Mouse (Mus musculus) cerebellum, adult 11 months (tissue): ENCODE measurements around the gene Acap1.
"Not testable (repeated sequence)": the region's sequence is repeated elsewhere in the genome, so short reads cannot be mapped to it uniquely, and the experiment has no call there.

Experiments
- DNase-seq: peaks from one replicate; pipeline ENCODE4 v3.0.0; 2022

Gene Acap1

DNA sequence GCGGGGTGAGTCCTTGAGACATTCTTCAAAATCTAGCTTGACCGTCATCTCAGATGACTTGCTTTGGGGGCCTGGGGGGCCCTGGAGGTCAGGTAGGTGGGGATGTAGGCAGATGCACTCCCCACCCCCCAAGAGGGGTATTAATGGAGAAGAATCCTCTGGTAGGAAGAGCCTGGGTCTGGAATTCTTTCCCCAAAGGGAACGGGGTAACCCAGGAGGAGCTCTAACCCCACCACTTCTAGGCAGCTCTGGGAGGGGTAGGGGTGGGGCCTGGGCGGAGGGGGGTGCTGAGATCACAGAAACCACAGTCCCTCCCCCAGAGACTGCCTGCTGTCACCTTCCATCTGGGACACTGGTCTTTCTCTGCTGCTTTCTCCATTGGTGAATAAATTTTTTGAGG is at the start of gene Acap1:
Gene Acap1 (minus strand): TSS at position 249 of the 400 bp plus-strand sequence.
- no peak for DNase-seq

DNA sequence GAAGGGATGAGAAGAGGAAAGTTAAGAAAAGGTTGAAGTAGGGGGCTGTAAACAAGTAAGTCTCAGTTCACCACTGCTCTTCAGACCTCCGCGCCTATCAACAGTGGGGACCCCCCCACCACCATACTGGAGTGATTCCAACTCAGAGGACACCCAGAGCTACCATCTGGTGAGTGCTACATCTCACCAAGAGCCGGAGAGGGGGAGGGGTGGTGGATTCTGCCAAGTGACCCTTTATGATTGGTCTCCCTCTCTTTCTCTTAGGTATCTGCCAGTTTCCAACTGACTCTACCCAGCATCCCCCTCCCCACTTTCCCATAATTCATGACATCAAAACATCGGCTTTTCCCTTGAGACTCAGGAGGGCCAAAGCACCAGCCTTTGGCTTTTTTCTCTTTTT is 45.6 kb upstream of the Acap1 start:
- DNase-seq, result no peak

DNA sequence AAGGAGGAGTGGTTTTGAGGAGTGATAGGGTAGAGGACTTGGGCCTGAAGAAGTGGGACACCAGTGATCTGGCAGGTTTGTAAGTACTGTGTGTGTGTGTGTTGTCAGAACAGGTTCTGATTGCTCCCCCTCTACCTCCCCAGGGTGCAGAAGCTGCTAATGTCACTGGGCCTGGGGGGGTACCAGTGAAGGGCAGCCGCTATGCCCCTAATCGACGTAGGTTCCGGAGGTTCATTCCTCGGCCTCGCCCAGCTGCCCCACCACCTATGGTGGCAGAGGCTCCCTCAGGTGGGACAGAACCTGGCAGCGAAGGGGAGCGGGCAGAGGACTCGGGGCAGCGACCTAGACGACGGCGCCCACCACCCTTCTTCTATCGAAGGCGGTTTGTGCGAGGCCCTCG is 44.4 kb upstream of the Acap1 start:
- DNase-seq, result no peak

DNA sequence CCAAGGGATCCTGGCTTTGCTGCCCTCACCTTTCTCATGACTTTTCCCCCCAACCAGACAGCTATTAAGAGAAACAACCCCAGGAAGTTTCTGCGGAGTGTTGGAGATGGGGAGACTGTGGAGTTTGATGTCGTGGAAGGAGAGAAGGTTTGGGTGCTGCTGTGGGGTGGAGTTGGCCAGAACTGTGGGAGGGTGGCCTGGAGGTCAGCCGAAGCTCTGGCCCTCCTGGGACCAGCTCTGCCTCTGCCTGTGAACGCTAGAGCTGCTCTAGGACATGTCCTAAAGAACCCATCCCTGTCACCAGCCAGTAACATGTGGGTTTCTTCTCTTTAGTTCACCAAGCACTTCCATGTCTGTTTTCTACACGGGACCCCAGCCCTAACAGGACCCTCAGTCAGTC is 43.8 kb upstream of the Acap1 start:
- no peak for DNase-seq

DNA sequence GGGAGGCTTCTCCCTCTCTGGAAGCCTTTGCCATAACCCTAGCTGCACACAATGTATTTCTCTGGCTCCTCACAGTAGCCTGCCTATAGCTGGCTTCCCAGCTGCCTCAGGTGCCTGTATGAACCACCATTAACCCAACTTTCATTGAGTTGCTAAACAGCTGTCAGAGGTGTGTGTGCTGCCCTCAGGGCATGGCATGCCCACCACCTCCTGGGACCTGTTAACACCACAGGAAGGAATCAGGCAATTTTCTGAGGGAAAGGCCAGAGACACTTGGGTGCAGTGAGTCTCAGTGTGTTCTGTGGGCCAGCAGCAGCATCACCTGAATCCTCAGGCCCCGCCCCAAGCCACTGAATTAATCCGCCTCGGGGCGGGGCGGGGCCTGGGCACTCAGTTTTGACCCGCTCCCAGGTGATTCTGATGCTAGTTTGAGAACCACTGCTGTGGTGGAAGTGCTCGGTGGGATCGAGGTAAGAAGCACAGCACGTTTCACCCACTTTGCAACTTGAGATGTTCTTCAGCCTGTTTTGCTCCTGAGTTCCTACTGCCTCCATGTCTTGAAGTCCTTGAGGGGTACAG is 43.2 kb upstream of the Acap1 start:
- no peak for DNase-seq

DNA sequence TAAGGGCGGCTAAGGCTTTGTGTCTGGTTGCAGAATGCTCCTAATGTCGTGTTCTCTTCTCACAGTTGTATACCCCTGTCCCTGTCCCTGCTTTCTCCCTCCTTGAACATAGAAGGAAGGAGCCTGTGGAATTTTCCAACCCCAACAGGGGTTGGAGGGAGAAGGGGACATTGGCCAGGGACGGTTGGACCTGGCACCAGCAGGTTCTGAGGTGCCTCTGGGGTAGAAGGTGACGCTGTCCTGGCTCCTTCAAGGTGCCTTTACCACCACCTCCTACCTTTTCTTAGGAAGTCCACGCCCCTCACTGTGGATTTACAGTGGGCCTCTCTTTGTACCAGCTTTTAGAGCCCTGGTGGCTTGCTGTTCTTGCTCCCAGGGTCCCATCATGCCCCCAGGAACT is 42.5 kb upstream of the Acap1 start:
- no peak for DNase-seq

DNA sequence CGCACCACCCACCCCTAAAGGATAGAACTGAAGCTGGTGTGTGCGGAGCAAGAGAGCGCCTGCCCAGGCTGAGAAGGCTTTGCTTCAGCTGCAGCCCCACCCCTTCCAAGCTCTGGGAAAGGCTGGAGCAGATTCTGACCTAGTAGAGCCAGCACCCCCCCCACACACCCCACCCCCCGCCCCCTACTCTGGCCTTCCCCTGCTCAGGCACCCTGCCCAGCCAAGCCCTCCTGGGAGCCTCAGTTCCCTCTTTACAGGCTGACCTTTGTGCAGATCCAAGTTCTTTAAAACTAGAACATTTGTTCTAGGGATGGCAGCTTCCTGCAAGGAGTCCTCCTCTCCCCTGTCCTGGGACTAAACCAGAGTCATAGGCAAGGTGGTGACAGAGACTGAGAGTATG is 42.0 kb upstream of the Acap1 start:
- DNase-seq, result no peak

DNA sequence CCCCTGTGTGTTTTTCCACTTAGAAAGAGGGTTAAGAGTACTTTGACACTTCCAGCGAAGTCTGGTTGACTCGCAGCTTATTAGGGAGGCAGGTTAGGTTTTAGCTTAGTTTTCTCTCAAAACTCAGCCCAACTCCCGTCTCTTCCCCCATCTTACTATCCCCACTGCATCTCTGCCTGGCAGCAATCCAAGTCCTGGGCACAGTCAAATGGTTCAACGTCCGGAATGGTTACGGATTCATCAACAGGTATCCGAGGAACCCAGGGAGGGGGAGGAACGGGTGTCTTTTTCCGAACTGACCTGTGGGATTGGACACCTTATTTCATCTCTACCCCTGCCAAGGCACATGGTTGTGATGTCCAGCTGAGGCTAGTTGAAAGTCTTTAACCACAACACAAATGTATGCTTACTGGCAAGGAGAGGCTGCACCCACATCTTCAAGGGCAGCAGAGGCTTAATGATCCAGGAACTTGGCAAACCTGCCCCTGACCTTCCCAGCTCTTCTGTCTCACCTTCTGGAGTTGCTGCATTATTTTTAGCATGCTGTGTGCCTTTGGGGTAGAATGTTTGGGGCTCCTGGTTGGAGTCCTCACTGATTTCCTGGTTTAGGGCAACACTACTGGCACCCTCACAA is 41.5 kb upstream of the Acap1 start:
- no peak for DNase-seq

DNA sequence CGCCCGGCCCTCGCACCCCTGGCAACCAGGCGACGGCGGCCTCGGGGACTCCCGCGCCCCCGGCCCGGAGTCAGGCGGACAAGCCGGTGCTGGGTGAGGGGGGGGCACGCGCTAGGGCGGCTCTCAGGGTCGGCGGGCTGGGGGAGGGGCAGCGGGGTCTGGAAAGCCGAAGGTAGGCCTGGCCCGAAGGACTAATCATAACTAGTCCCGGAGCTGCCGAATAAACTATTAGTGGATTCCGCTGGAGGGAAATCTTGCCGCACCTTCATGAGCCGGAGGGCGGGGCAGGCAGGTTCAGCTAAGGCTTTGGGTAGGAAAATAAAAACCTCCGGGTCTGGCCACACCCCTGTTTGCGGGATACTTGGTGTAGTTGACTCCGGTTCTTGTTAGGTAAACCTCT is 40.8 kb upstream of the Acap1 start:
- DNase-seq, result no peak

DNA sequence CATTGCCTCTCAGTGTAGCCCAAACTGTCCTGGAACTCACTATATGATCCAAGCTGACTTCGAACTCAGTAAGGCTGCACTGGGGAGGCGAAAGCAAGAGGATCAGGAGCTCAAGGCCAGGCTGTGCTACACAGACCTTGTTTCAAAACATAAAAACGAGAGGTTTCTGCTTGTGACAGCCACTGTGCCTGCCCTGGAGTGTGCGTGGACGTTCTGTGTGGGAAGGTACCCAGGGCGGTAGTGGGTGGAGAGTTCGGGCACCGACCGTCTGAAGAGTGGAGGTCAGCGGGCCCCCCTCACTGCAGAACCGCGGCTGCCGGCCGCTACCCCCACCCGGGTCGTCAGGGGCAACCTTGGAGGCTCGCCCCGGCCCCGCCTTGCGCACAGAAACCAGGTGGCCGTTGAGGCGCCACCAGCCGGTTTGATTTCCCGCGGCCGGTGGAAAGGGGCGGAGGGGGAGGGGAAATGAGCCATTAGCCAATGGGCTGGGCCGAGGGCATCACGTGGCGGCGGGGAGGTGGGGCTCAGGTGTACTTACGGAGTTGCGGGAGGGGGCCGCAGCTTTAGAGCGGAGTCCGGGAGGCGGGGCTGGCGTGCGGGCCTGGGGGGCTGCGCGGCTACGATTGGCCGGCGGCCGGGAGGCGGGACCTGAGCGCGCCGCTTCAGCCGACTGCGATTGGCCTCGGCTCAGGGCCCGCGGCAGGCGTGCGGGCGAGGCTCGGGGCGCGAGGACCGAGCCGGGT is 40.0 kb upstream of the Acap1 start, which contains the start of gene Ybx2:
Gene Ybx2 (plus strand): TSS at position 660 of the 743 bp plus-strand sequence.
- peak; percentile 93 for DNase-seq

DNA sequence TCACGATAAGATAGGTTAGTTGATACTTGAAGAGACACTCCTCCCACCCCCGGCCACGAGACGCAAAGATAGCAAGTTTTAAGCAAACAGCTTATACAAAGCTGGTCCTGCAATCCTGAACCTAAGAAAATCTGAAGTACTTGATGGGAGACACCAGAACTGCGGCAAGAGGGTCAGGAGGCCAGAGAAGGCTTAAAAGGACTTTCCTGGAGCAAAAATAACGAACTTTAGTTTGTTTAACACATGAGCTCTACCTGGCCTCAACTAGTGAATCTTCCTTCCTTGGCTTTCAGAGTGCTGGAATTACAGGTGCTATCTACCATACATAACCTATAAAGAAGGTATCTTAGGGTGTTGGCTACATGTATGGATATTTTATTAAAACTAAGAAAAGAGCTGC is 39.3 kb upstream of the Acap1 start:
- no peak for DNase-seq

DNA sequence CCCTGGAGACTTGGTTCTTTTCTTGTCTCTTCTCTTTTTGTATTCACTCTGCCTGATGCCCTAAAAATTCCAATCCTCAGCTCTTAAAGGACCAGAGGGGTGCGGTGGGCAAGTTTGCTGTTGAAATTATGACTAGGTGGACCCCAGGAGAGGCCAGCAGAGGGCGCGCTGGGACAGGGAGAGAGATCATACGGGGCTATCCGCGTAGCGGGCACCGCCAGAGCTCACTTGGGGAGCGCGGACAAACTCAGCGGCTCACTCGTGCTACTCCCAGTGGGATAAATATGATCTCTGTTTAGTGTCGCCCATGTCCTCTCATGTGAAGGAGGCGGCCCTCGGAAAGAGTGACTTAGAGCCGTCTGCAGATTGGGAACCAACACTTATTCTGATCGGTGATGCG is 38.8 kb upstream of the Acap1 start:
- peak; percentile 83 for DNase-seq

DNA sequence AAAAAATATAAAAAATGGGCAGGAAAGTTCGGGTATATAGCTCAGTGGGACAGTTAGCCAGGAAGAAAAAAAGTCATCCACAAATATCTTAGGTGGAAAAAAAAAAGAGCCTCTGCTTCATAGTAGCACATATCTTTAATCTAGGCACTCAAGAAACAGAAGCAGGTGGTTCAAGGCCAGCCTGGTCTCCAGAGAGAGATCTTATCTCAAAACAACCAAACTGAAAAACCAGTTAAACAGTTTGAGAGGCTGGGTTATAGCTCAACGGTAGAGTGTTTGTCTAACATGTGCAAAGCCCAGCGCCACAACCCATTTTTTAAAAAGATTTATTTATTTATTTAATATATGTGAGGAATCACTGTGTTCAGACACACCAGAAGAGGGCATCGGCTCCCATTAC is 37.7 kb upstream of the Acap1 start:
- DNase-seq, result no peak

DNA sequence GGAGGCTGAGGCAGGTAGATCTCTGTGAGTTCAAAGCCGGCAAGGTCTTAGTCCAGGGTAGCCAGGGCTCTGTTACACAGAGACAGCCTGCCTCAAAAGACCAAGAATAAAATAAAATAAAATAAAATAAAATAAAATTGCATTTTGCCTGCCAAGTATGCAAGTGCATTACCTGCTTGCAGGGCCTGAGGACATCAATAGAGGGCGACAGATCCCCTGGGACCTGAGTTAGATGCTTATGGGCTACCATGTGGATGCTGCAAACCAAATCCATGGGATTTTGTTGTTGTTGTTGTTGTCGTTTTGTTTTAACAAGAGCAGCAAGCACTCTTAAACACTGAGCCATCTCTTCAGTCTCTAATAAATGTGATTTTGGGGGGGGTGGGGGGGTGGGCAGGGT is 36.9 kb upstream of the Acap1 start:
- no peak for DNase-seq

DNA sequence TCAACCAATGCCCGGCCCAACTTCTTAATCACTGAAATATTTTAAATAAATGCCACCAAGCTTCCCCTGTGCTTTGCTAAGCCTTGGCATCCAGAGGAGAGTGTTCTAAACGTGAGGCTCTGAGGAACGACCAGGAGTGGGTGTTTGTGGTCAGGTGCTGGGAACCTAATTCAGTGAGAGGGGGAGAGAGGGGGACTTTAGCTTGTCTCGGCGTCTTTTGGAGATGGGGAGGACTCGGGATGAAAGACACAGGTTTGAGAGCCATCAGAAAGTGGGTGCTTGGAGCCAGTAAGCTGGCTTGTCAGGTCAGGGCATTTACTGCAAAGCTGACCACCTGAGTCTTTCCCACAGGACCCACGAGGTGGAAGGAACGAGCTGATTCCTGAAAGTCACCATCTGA is 36.4 kb upstream of the Acap1 start:
- no peak for DNase-seq

DNA sequence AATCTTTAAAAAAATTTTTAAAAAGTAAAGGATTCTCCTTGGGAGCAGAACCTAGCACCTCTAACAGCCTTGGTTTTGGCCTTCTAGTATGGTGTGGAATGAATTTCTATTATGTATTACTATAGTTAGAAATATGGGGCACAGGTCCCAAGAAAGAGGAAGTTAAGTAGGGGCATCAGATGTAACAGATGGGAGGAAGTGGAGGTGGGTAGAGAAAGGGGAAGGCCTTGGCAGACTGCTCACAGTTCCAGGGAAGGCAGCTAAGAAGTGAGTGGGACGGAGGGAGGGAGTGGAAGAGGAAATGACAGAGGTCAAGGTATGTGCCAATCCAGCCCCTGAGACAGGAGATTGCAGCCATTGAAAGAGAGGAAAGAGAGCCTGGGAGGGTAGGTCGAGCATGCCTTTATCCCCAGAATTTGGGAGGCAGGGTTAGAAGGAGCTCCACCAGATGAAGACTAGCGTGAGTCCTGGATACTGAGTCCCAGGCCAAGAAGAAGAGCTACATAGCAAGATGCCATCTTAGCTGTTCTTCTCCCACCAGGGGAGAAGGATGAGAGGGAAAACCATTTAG is 35.7 kb upstream of the Acap1 start:
- no peak for DNase-seq

DNA sequence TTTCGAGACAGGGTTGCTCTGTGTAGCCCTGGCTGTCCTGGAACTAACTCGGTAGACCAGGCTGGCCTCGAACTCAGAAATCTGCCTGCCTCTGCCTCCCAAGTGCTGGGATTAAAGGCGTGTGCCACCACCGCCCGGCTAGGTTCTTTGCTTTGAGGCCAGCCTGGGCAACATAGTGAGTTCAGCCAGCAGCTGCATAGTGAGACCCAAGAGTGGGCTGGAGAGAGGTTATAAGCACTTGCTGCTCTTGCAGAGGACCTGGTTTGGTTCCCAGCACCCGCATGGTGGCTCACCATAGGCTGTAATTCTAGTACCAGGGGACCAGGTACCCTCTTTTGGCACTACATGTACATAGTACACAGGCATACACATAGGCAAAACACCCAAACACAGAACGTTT is 34.8 kb upstream of the Acap1 start:
- not testable (repeated sequence) for DNase-seq

DNA sequence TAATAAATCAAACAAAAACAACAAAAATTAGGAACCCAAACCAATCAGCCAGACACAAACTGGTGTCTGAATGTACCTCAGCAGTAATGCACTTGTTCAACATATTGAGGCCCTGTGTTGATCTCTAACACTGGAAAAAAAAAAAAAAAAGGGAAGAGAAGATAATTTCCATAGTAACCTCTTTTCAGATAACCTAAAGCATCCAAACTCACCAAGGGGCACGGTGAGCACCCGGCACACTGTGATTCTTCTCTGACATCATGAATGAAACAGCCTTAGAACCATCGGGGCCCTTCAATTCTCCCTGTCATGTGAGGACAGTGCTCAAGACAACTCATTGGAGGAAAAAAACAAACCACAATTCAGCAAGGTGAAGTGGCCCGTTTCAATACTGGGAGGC is 34.4 kb upstream of the Acap1 start:
- DNase-seq, result no peak

DNA sequence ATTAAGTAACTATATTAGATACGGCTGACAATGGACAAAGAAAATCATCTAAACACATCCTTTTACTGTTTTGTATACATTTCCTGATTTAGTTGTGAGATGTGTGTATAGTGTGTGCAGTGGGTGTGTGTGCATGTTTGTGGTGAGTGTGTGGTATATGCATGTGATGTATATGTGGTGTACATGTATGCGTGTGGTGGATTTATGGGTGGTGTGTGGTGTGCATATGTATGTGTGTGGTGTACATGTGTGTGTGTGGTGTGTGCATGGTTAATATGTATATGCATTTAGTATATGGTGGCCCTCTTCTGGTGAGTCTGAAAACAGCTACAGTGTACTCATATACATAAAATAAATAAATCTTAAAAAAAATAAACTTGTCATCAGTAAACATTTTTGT is 32.2 kb upstream of the Acap1 start:
- DNase-seq, result no peak

DNA sequence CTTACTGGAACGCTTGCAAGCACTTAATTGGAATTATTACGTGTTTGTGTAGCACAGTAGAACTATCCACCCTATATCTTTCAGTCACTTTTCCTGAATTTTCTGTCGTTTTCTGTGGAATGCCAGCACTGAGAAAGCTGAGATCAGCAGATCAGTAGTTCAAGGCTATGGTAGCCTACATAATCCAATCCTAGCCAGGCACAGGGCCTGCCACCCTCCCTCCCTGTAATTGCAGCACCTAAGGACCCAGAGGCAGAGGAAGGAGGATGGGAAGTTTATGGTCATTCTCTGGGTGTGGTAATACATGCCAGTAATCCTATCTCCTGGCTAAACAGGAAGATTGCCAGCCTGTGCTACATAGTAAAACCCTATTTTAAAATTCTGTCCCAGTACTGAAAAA is 27.5 kb upstream of the Acap1 start:
- no peak for DNase-seq

DNA sequence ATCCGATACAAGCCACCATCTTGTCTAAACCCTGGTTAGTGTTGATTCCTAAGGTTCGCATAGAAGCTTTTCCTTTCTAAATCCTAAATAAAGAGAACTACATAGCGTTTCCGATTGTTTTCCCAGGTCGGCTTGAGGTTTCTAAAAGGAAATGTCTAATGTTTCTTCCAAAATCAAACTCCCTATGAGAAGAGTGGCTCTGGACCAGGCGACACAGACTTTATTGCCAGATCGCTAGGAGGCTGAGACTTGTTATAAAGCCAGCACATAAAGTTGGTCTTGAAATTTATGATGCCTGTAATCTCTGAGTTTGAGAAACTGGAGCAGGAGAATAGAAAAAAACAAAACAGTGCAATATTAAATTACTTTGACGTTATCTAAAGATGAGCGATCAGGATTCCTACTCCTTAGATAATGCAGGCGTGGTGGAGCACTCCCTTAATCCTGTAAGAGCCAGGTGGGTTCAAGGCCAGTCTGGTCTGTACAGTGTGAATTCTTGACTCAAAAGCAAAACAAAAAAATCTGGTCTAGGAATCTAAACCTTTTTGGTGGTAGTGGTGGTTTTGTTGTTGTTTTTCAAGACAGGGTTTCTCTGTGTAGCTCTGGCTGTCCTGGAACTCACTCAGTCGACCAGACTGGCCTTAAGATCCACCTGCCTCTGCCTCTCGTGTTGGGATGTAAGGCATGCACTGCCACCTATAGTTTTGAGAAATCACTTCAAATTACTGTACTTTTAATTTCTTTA is 26.8 kb upstream of the Acap1 start:
- no peak for DNase-seq

DNA sequence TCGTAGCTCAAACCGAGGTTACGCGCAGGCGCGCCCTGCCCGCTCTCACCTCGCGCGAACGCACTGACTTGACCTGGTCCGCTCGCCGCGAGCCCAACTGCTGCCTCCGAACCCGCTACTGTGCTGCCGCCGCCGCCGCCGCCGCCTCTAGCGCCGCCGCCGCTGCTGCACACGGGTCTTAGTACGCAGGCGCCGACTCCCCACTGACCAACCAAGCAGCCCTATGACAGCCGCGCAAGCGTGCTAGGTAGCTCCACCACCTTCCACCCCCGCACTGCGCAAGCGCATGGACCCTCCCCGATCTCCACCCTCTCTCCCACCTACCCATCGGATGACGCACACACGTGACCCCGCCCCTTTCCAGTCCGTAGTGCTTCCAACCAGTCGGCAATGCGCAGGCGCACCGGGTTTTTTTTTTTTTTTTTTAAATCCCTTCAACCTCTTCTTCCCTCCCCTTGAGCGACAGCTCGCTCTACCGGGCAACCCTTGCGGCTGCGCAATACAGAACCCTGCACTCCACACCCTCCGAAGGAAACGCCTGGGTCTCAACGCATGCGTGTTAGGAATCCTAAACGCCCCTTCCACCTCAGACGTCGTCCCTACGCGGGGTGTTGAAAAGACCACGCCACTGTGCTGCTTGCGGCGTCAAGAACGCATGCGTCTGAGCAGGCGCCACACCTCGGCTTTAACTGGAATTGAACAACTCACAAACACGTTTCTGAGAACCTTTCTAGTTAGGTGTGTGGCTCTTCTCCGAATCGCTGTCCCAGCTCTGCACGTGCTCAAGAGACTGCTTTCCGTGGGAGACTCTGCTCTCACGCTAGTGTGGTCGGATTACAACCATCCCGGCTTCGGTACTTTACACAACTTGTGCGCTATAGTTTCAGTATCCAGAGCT is 26.0 kb upstream of the Acap1 start, which contains the start of gene Eif5a:
Gene Eif5a (minus strand): TSS at position 845 of the 898 bp plus-strand sequence.
- DNase-seq, result peak; percentile 100
